Mouse (Mus musculus): Measurements from ENCODE around the gene Dcaf6.

DNA sequence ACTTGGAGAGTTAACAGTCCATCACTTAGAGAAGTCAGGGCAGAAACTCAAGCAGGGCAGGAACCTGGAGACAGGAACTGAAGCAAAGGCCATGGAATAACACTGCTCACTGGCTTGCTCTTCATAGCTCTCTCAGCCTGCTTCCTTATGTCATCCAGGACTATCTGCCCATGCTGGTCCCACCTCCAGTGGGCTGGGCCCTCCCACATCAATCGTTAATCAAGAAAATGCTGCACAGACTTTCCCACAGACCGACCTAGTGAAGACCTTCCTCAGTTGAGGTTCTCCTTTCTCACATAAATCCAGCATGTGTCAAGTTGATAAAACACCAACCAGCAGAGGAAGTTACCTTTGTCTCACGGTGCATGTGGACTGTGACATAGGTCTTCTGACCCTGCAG is 159.2 kb downstream of the Dcaf6 start:
- TF ChIP-seq CTCF (IDR thresholded peaks at IDR 0.05; ENCODE audit: low read depth, low read length) (no peak), POLR2A (IDR thresholded peaks at IDR 0.05; ENCODE audit: borderline replicate concordance, low read depth, low read length) (no peak)
